Mouse (Mus musculus): ENCODE data around the gene Car3. TPM values are rescaled to one million over a fixed set of nuclear protein-coding genes. Genes with fewer than 3 reads are reported as not detected.

Car3 gene
- total and polyA plus RNA-seq, 3 experiments = 1.1 to 18.5 (median 1.7) TPM

DNA sequence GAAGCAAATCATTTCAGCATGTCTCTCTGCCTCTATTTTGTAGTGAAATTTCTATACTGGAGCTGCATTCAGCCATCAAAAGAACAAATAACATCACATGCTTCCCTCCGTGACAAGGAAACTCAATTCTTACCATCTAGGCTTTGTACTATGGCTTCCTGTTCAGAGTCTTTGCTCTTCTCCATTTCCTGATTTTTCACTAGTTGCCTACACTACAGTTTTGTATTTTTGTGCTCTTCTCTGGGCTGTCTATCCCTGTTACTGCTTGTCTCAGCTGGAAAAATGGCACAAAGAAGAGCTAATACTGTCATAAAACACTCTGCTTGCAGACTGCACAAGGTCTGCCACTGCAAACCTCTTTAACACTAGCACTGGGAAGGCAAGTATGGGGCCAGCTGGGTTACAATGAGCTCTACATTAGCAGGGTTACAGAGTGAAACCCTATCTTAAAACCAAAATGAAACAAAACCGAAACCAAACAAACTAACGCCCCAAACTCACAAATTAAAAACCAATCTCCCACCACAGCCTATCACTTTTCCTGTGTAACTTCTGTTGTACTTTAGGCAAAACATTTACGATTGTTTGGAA is 48.8 kb downstream of the Car3 start:
- Histone ChIP-seq H3K9me3 (replicated peaks) (no peaks in the 10 kb centered on the region), H3K4me1 (ENCODE audit: insufficient read depth, low read depth, low read length) (peaks cover 36% of the 10 kb centered on the region), H3K27me3 (ENCODE audit: insufficient read depth, low read length) (no peaks in the 10 kb centered on the region), H3K4me3 (ENCODE audit: low read depth, low read length) (no peak overlapping the region), H3K36me3 (replicated peaks) (peaks cover 8% of the 10 kb centered on the region)
- DNase-seq (ENCODE audit: low spot score) (no peak), ATAC-seq (ENCODE audit: extremely low read depth, insufficient number of reproducible peaks, low FRiP score, poor library complexity, severe bottlenecking) (no peak)
- TF ChIP-seq GATA2 (IDR thresholded peaks at IDR 0.05; ENCODE audit: borderline replicate concordance, low read depth, low read length) (no peak), TAL1 (conservative IDR thresholded peaks at IDR 0.05; ENCODE audit: low read depth, low read length) (no peak), POLR2AphosphoS5 (IDR thresholded peaks at IDR 0.05; ENCODE audit: insufficient replicate concordance, low read depth, low read length) (no peak), GATA1 (IDR thresholded peaks at IDR 0.05; ENCODE audit: borderline replicate concordance, low read length) (no peak), CTCF (IDR thresholded peaks at IDR 0.05; ENCODE audit: low read depth, low read length) (no peak)

DNA sequence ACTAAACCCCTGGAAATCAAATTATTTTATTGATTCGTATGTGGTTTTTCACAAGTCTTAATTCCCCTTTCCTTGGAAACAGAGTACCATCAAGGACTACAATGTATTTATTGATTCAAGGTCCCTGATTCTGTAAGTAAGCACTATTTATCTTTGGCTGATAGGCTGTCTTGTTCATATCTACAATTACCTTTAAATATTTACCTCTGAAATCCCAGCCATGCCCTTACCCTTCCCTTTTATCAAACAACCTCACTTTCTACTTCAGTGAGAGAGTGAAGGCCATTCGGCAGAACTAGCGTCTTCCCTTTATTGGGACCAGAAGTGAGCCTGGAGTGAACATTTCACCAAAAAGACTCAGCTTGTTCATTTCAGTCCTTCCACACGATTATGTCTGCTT is 50.5 kb downstream of the Car3 start:
- DNase-seq (ENCODE audit: low spot score) (no peak), ATAC-seq (ENCODE audit: extremely low read depth, insufficient number of reproducible peaks, low FRiP score, poor library complexity, severe bottlenecking) (no peak)
- Histone ChIP-seq H3K4me3 (ENCODE audit: low read depth, low read length) (no peak overlapping the region), H3K36me3 (replicated peaks) (peaks cover 2% of the 10 kb centered on the region), H3K9me3 (replicated peaks) (no peaks in the 10 kb centered on the region), H3K27me3 (ENCODE audit: insufficient read depth, low read length) (no peaks in the 10 kb centered on the region), H3K4me1 (ENCODE audit: insufficient read depth, low read depth, low read length) (peaks cover 30% of the 10 kb centered on the region)
- TF ChIP-seq CTCF (IDR thresholded peaks at IDR 0.05; ENCODE audit: low read depth, low read length) = no peak
- no peak for TF ChIP-seq GATA1 (IDR thresholded peaks at IDR 0.05; ENCODE audit: borderline replicate concordance, low read length)
- TF ChIP-seq GATA2 (IDR thresholded peaks at IDR 0.05; ENCODE audit: borderline replicate concordance, low read depth, low read length) = no peak
- TF ChIP-seq POLR2AphosphoS5 (IDR thresholded peaks at IDR 0.05; ENCODE audit: insufficient replicate concordance, low read depth, low read length) = no peak
- no peak for TF ChIP-seq TAL1 (conservative IDR thresholded peaks at IDR 0.05; ENCODE audit: low read depth, low read length)

- Histone ChIP-seq H3K27me3 (ENCODE audit: insufficient read depth, low read length) (no peaks in the 10 kb centered on the region), H3K4me3 (ENCODE audit: low read depth, low read length) (no peak overlapping the region), H3K4me1 (ENCODE audit: insufficient read depth, low read depth, low read length) (peaks cover 30% of the 10 kb centered on the region), H3K9me3 (replicated peaks) (no peaks in the 10 kb centered on the region), H3K36me3 (replicated peaks) (no peaks in the 10 kb centered on the region)
- DNase-seq (ENCODE audit: low spot score) (peak; percentile 11), ATAC-seq (ENCODE audit: extremely low read depth, insufficient number of reproducible peaks, low FRiP score, poor library complexity, severe bottlenecking) (peak; percentile 93)
- TF ChIP-seq TAL1 (conservative IDR thresholded peaks at IDR 0.05; ENCODE audit: low read depth, low read length) = peak; percentile 77
- TF ChIP-seq CTCF (IDR thresholded peaks at IDR 0.05; ENCODE audit: low read depth, low read length) = no peak
- TF ChIP-seq GATA2 (IDR thresholded peaks at IDR 0.05; ENCODE audit: borderline replicate concordance, low read depth, low read length) = no peak
- TF ChIP-seq POLR2AphosphoS5 (IDR thresholded peaks at IDR 0.05; ENCODE audit: insufficient replicate concordance, low read depth, low read length) = no peak
- TF ChIP-seq GATA1 (IDR thresholded peaks at IDR 0.05; ENCODE audit: borderline replicate concordance, low read length) = no peak
Observed at GRCm38 (mm10) chr3:14915355-14915754, 52.0 kb downstream of the Car3 start.

DNA sequence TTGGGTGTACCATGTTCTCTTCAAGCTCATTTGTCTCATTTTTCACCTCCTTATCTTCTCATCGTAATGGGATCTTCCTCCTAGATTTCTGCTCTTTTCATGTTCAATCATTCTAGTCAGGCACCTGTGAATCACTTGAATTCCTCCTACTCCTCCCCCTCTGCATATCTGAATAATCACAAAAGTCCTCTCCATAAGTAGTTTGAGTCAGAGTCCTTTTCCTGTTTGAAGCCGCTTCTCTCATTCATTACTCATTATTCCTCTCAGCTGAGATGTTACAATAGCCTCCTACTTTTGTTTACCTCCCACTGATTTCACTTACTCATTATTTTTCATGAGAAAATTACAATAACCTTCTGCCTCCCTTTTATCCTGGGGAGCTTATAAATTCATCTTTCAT is 53.9 kb downstream of the Car3 start:
- H3K4me3 ChIP-seq (ENCODE audit: low read depth, low read length) = no peak overlapping the region
- TF ChIP-seq GATA2 (IDR thresholded peaks at IDR 0.05; ENCODE audit: borderline replicate concordance, low read depth, low read length) = no peak
- no peak for TF ChIP-seq POLR2AphosphoS5 (IDR thresholded peaks at IDR 0.05; ENCODE audit: insufficient replicate concordance, low read depth, low read length)
- no peak for TF ChIP-seq GATA1 (IDR thresholded peaks at IDR 0.05; ENCODE audit: borderline replicate concordance, low read length)
- no peak for TF ChIP-seq TAL1 (conservative IDR thresholded peaks at IDR 0.05; ENCODE audit: low read depth, low read length)
- TF ChIP-seq CTCF (IDR thresholded peaks at IDR 0.05; ENCODE audit: low read depth, low read length) = no peak
- H3K36me3 ChIP-seq (replicated peaks) = no peaks in the 10 kb centered on the region
- DNase-seq (ENCODE audit: low spot score) = no peak
- peaks cover 24% of the 10 kb centered on the region for H3K4me1 ChIP-seq (ENCODE audit: insufficient read depth, low read depth, low read length)
- no peaks in the 10 kb centered on the region for H3K9me3 ChIP-seq (replicated peaks)
- ATAC-seq (ENCODE audit: extremely low read depth, insufficient number of reproducible peaks, low FRiP score, poor library complexity, severe bottlenecking) = no peak
- no peaks in the 10 kb centered on the region for H3K27me3 ChIP-seq (ENCODE audit: insufficient read depth, low read length)

Other genes with a start within 250 kb of the Car3 start
- gene Car13, start 221.8 kb upstream of the Car3 start, total RNA-seq (2014; fragmentation: Nextera tagmentation) = 9.7 and 13.3 TPM in 2 replicates
- 16.9 and 17.2 TPM in 2 replicates for gene Car13, start 221.8 kb upstream of the Car3 start, total RNA-seq (2017)
- gene Car13, start 221.8 kb upstream of the Car3 start, polyA plus RNA-seq (2012) = 0.72 and 0.83 TPM in 2 replicates
- gene Car1, start 55.1 kb upstream of the Car3 start, total RNA-seq (2014; fragmentation: Nextera tagmentation) = 1,046 and 1,233 TPM in 2 replicates
- 369 and 374 TPM in 2 replicates for gene Car1, start 55.1 kb upstream of the Car3 start, total RNA-seq (2017)
- 66.2 and 89.4 TPM in 2 replicates for gene Car1, start 55.1 kb upstream of the Car3 start, polyA plus RNA-seq (2012)
- gene Car2, start 22.8 kb downstream of the Car3 start, total RNA-seq (2014; fragmentation: Nextera tagmentation) = 1,532 and 1,746 TPM in 2 replicates
- gene Car2, start 22.8 kb downstream of the Car3 start, total RNA-seq (2017) = 1,452 and 1,581 TPM in 2 replicates
- gene Car2, start 22.8 kb downstream of the Car3 start, polyA plus RNA-seq (2012) = 537 and 1,129 TPM in 2 replicates

All from G1E (cell line).